Mouse (Mus musculus) CD4-positive helper T cell, adult 2 months (primary cell): ENCODE data around the gene Scaf4.
A peak's percentile ranks its signal among the peaks of the same experiment; 100 is the strongest.
"Not testable (repeated sequence)": the region's sequence is repeated elsewhere in the genome, so short reads cannot be mapped to it uniquely, and the experiment has no call there.

Experiments used
- DNase-seq: peaks from one replicate; pipeline ENCODE4 v3.0.0-alpha.2; 2012; ENCODE audit warnings: low read depth, missing footprints, low spot score

Gene Scaf4

GRCm38 (mm10) chr16:90291675-90292074, 7.4 kb upstream of the Scaf4 start:
- DNase-seq, result no peak

GRCm38 (mm10) chr16:90290962-90291361, 6.7 kb upstream of the Scaf4 start:
- DNase-seq, result no peak

DNA sequence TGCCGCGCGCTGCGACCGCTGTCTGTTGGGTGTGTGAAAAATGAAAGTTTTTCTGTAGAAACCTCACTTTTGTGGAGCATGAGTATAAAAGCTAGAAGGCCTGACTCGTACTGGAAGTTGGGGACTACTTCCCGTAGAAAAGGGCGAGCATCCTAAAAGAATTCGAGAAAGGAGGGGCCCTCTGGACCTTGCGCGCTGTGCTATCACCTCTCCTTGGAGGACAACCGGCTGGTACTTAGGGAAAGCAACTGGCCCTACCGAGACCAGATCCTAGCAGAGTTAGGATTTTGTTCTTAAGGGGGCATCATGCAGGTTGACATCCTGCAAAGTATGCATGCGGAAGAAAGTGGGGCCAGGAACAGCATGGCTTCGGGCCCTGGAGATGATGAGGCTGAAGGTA, 613 bp upstream of the Scaf4 start:
- DNase-seq, result no peak

DNA sequence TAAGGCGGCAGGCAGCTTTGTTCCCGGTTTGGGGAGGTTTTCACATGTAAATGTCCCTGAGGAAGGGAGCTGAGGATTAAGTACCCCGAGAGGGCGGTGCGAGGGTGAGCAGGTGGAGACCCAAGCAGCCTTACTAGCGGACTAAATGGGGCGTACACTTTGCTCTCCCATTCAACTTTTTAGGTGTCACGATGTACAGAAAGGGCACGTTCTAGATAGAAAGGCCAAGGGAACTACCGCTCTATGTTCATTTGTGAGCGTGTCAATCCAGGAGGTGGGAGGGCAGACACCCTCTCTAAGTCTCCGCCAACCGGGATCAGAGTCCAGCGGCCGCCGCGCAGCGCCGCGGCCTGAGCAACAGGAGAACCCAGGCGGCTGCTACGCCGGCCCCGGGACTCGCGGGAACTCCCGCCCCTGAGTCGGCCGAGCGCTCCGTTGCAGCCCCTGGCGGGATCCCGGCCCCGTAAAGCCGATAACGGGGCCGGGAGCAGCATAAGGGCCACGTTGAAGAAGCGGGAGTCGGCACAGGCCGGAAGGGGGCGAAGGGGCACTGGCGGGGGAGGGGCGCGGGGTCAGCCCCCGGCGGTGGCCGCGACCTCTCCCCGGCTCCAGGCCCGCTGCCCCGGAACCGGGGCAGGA, 918 bp downstream of the Scaf4 start:
- peak; percentile 53 for DNase-seq

DNA sequence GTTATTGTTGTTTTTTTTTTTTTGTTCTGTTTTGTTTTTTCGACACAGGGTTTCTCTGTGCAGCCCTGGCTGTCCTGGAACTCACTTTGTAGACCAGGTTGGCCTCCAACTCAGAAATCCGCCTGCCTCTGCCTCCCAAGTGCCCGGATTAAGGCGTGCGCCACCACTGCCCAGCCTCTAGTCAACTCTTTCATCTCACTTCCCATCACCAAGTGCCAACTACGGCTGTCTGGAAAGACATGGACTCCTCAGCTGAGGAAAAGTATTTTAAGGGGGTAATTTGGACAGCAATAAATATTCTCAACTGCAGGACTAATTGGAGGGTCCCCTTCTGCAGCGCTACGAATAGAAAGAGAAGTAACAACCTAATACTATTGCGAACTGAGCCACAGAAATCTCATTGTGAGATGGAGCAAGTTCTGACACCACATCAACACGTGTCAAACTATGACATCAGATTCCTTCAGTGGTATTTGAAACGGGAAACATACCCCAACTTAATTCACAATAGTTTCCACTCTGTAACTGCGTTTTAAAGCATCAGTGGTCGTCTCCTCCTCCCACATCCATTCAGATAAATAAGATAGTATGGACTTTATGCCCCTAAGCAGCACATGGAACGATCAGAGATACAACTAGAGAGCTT, 1.6 kb downstream of the Scaf4 start:
- peak; percentile 43 for DNase-seq

GRCm38 (mm10) chr16:90281406-90281805, 2.9 kb downstream of the Scaf4 start:
- DNase-seq, result no peak

DNA sequence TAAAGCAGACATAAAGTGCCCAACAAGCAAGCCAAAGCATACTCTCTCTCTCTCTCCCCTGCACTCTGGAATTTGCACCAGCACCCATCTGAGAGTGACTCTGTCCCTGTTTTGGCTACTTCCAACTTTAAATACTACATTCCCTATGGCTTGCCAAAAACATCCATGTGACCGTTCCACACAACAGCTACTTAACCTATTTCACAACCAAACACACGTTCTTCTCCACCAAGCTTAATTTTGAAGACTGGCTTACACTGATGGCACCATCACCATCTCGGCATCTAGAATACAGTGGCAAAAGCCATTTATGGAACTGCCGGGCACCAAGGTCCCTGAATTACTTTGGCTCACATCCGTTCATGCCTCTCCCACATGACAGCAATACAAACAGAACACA, 3.3 kb downstream of the Scaf4 start:
- DNase-seq, result no peak

GRCm38 (mm10) chr16:90280515-90280914, 3.8 kb downstream of the Scaf4 start:
- no peak for DNase-seq

DNA sequence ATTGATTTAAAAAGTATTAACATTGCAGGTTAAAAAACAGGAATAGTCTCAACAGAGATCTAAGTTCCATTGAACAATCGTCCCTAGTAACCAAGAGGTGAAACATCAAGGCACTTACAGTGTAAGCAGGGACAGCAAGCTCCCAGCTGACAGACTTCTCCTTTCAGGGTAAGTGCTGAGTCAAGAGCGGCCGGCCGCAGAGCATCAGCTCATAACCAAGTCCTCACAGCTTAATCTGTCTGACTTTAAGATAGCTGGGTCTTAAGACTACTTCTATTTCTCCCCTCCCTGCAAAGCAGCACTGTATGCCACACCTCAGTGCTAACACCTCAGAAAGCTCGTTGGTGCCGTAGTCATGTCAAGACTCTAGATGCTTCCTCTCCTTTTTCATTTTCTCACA, 5.2 kb downstream of the Scaf4 start:
- DNase-seq, result no peak

DNA sequence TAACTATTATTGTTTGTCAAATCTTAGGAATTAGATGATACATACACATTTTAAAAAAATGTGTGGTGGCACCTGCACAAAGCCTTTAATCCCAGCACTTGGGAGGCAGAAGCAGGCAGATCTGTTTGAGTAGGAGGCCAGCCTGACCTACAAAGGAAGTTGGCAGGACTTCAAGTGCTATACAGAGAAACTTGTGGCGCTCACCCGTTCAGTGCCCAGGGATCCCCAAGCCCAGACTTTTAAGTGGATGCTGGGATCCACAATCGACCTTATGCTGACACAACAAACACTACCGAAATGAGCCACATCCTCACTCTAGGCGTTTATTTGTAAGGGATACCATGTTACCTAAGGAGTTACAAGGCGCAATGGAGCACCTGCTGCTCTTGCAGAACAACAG, 8.8 kb downstream of the Scaf4 start:
- DNase-seq, result no peak

DNA sequence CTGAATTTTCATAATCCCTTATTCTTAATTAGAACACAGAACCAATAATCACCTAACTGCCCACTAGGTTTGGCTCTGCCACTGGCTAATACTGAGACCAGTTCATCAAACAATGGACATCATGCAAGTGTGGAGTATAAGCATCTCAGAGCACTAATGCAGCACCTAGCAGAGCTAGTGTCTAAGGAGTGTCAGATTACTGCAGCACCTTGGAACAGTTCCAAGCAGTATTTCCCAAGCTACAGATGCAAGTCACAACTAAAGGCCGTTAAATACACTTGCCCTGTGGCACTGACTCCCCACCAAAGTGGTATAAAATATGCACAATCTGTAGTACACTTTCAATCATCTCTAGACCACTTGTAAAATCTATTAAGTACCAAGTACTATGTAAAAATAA, 17.7 kb downstream of the Scaf4 start:
- DNase-seq, result no peak

- DNase-seq, result no peak
Measured at GRCm38 (mm10) chr16:90265106-90265505, 19.2 kb downstream of the Scaf4 start.

DNA sequence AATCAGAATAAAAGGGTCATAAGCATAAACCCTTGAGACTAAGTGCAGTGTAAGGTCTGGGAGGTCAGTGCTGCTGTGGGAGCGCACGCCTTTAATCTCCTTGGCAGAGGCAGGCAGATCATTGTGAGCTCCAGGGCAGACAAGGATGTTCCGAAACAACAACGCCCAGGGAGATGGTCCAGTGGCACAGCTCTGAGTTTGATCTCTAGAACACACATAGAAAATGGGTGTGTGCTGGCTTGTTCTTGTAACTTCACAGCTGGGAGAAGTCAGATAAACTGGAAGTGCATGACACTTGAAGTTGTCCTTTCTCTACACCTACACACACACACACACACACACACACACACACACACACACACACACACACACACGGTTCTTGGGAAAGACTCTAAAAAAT, 20.3 kb downstream of the Scaf4 start:
- no peak for DNase-seq

DNA sequence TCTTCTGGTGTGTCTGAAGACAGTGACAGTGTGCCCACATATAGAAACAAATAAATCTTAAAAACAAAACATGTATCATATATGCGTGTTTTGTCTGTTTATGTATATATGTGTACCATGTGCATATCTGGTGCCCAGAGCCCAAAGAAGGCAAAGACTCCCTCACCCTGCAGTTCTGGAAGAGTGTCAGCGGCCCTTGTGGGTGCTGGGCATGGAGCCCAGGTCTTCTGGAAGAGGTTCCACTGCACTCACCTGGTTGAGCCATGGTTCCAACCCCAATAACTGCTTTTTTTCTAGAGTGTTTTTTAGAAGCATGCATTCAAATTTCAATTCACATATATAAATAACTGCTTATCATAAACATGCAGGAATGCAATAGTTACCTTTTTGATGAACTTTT, 22.5 kb downstream of the Scaf4 start:
- DNase-seq, result no peak

DNA sequence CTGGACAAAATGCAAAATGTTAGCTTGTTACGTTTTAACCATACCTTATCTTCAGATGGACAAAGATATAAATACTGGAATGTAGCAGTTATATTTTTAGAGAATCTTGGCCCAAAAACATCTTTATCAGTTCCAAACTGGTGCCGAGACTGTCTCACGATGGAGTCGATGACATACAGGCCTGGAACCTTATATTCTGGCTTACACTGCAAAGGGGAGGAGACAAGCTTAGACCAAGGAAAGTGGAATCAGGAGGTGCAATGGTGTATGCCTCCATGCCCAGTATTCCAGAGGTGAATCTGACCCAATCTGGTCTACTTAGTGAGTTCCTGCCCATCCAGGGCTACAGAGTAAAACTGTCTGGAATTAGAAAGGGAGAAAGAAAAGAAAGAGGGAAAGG, 24.2 kb downstream of the Scaf4 start:
- no peak for DNase-seq

DNA sequence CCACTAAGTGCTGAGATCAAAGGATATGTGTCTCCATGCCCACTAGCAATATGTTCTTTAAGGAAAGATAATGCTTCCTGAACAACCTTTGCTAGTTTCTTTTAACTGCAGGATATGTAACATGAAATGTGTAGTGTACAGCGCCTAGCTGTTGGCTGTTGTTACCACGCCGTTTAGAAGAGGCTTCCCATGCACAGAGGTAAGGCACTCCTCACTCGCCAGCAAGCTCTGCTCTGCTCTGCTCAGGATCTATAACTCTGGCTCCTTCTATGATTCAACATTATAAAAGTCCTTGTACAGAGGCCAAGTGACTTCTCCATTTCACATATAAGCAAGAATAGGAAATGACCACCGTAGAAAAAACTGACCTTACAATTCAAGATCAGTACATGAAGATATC, 24.7 kb downstream of the Scaf4 start:
- no peak for DNase-seq

GRCm38 (mm10) chr16:90258950-90259349, 25.4 kb downstream of the Scaf4 start:
- no peak for DNase-seq

- no peak for DNase-seq
Measured at GRCm38 (mm10) chr16:90252521-90252920, 31.8 kb downstream of the Scaf4 start.

- DNase-seq, result not testable (repeated sequence)
Measured at GRCm38 (mm10) chr16:90251256-90251655, 33.0 kb downstream of the Scaf4 start.

DNA sequence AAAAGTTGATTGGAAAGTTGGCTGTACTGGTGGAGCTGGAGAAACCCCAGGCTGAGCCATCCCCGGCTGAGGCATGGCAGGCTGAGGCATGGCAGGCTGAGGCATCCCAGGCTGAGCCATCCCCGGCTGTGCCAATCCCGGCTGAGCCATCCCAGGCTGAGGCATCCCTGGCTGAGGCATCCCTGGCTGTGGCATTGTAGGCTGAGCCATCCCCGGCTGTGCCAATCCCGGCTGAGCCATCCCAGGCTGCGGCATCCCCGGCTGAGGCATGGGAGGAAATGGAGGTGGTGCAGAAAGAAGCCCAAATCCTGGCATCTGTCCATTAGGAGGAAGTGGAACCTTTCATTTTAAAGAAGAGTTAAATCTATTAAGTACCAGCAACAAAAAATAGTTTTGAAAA, 34.2 kb downstream of the Scaf4 start:
- DNase-seq, result no peak

DNA sequence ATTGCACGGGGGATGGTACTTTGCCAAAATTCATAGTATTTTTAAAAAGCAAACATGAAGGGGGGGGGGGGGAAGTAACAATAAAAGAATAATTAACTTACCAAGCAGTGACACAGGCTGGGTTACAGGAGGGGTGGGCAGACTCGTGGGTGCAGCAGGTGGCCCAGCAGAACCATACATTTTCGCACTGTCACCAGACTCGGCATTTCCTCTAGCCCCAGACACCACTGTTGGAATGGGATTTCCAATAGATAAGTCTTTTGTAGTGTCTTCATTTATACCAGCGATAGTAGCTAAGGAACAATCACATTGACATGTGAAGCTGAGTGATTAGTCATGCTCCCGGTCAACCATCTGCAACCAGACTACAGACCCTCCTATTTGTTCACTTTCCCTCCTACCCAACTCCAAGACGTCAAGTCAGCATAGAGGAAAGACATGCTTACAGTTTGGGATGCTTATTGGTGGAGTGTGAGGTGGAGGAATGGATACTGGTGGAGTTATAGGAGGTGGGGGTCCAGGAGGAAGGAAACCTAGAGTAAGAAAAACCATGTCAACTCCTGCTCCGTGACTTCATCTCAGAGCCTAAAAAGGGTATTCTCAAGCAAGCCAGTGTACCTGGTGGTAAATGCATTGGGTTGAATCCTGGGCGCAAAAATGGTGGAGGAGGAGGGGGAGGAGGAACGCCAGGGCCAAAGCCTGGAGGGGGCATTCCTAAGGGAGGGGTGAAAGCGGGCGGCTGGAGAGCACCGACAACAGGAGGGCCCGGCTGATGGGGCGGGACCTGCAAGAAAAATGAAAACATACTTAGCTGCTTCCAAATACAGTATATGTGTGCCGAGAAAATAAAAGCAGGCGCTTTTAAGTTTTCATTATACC, 41.6 kb downstream of the Scaf4 start:
- DNase-seq, result no peak

DNA sequence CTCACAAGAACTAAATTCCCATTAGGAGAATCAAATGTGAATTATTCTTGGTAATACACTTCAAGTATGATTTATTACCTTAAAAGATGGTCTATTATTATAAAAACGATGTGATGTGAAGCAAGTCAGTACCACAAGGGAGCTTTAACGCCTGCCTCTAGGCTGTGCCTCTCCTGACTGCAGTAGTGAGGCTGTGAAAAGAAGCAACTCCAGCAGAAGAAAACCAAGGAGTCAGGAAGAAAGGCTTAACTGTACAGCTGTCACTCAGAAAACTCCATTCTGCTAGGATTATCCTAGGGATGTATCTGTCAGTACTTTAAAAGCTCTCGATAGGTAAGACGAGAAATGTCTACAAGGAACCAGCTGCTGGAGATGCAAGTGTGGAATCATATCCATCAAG, 42.4 kb downstream of the Scaf4 start:
- DNase-seq, result no peak
